Mouse (Mus musculus) layer of hippocampus, postnatal 14 days (tissue): ENCODE data around the gene Fanca. TPM values are rescaled to one million over a fixed set of nuclear protein-coding genes. Genes with fewer than 3 reads are reported as not detected.
"Not testable (repeated sequence)": the region's sequence is repeated elsewhere in the genome, so short reads cannot be mapped to it uniquely, and the experiment has no call there.

Source experiments
- DNase-seq, 2 experiments: peaks; one replicate each; pipeline ENCODE4 v3.0.0; 2021 to 2022; ENCODE audit warnings: low spot score in 2 of 2, mixed read lengths in 1 of 2
- total RNA-seq, 2 experiments: library from RNA; stranded (reverse); gene quantifications; 2 replicates each; pipeline ENCODE4 v1.2.3; 2021

Fanca gene
- total RNA-seq, 2 experiments from 2014 or later = 2.6 to 5.3 TPM

DNA sequence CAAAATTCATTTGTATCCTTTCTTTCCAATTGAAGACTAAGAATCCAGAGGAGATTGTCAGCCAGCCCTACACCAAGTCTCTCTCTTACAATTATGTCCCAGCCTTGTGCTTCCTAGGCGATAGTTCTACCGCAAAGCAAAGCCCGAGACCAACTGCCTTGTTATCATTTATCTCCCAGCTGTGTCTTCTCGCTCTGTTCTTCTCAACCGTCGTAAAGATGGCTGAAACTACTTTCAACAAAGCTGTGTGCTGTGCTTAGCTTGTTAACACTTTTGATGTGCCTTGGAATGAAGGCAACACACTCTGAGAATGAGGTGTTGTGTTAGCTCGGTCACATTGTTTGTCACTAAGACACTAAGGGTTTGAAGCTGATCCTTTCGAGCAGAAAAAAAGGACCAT, 13.4 kb upstream of the Fanca start:
- DNase-seq = no peak

DNA sequence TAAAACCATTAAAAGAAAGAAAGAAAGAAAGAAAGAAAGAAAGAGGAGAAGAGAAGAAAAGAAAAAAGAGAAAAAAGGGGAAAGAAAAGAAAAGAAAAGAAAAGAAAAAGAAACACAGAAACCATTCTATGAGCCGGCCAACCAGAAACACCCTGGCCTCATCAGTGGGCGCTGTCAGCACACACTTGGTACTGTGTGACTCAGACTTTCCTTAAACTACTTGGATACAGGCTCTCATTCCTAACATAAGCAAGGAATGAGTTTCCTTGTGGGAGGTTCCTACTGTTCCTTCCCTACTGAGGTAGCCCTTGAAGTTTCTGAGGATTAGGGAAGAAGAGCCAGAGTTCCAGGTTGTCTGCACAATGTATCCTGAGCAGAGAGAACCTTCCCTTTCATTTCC, 12.9 kb upstream of the Fanca start:
- DNase-seq = no peak

GRCm38 (mm10) chr8:123330701-123331100, 12.3 kb upstream of the Fanca start:
- DNase-seq = no peak

DNA sequence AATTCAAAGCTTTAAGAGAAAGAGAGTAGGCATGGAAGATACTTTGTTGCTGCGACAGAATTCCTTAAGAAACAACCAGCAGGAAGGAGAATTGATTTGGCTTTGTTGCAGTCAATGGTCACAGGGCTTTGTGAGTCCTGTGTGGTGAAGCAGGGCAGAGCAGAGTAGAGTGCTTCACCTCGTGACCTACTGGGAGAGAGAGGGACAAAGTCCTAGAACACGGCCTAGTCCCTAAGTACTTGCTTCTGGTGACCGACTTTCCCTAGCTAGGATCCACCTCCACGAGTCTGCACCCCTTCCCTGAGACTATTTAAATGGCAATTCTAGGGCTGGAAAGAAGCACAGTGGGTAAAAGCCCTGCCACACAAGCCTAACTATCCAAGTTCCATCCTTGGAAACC, 11.6 kb upstream of the Fanca start:
- no peak for DNase-seq

DNA sequence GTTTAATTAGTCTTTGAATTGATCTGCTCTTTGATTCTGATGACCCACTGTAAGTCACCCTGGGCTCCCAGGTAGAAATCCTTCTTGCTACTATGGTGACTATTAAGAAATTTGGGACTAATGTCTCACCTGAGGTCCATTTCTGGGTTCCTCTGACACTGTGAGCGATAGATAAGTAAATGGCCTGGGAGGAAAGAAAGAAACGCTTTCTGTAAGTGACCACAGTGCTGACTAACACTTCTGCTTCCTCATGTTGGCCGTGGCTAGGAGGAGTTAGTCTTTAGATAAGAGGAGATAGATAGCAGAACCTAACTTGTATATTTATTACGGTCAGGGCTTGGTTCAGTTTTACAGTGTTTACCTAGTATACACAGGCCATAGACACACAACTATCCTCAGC, 11.0 kb upstream of the Fanca start:
- DNase-seq = no peak

GRCm38 (mm10) chr8:123328552-123328951, 10.2 kb upstream of the Fanca start:
- no peak for DNase-seq

DNA sequence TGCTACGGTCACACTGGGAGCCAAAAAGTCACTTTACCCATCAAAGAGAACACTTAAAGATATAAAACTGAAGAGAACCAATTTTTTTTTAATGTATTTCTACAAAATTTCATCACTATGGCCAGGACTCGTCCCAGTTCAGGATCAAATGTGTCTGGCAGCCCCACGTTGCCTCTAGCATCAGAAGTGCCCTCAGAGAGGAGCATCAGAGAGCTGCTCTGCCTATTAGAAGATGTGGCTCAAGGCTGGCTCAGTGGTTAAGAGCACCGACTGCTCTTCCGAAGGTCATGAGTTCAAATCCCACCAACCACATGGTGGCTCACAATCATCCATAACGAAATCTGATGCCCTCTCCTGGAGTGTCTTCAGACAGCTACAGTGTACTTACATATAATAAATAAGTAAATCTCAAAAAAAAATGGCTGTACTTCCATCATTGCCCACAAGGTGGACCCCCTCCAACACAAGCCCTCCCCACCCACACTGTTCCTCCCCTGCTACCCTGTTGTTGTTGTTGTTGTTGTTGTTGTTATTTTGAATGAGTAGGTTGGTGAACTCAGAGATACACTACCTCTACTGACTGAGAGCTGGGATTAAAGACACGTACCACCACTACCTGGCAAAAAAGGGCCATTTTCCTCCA, 1.3 kb upstream of the Fanca start:
- peak in 1 of 2 experiments; percentile 62 for DNase-seq

DNA sequence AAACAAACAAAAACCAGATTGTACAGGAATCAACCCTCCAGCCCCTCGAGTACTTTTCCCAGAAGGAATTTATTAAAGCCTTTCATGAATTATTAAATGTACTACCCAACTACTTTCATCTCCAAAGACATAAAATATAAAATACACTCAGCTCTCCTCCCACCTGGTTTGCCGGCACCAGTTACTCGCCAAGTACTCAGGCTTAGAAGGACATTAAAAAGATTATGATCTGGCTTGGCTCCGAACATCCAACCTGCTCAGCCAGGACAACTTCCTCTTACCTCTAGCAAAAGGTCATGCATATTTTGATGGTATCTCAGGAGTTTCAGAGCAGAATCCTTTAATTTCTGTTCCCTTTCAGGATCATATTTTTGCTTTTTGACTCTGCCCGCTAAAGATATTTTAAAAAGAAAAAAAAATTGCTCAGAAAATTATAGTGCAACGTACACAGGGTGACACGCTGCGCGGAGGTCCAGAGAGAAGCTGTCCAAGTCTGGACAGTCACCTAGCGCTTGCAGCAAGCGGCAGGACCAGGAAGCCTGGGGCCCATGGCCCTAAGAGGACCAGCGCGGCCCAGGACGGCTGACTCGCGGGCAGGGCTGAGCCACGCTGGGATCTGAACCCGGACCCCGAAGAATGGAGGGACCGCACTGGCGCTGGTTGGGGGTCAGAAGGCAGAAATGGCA, 452 bp downstream of the Fanca start:
- no peak for DNase-seq

GRCm38 (mm10) chr8:123308738-123309137, 9.6 kb downstream of the Fanca start:
- DNase-seq = no peak

GRCm38 (mm10) chr8:123298301-123298700, 20.1 kb downstream of the Fanca start:
- DNase-seq = no peak

DNA sequence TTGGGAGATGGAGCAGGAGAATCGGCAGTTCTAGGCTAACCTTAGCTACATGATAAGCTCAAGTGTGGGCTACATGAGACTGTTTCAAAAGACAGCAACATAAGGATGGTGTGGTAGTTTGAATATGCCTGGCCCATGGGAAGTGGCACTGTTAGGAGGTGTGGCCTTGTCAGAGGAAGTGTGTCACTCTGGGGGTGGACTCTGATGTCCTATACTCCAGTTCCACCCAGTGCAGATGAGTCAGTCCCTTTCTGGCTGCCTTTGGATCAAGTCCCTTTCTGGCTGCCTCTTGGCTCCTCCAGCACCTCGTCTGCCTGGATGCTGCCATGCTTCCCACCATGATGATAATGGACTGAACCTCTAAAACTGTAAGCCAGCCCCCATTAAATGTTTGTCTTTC, 25.6 kb downstream of the Fanca start:
- DNase-seq = no peak

- no peak for DNase-seq
Observed at GRCm38 (mm10) chr8:123292281-123292680, 26.1 kb downstream of the Fanca start.

GRCm38 (mm10) chr8:123291716-123292115, 26.7 kb downstream of the Fanca start:
- DNase-seq = no peak

DNA sequence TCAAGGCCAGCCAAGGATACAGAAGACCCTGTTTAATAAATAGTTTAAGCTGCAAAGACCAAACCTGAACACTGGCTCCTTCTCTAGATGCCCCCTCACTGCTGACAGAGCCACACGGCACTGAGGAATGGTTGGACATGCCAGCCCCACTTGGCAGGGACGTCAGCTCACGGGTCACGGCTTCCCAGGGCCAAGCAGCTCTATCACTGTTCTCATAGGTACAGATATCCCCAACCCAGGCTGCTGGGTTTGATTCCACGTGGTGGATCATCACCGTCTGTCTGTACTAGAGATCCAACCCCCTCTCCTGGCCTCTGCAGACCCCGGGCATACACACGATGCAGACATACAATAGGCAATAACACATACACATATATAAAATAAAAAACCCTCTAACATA, 27.7 kb downstream of the Fanca start:
- DNase-seq = no peak

- DNase-seq = peak in 1 of 2 experiments; percentile 26
Observed at GRCm38 (mm10) chr8:123290166-123290565, 28.2 kb downstream of the Fanca start.

DNA sequence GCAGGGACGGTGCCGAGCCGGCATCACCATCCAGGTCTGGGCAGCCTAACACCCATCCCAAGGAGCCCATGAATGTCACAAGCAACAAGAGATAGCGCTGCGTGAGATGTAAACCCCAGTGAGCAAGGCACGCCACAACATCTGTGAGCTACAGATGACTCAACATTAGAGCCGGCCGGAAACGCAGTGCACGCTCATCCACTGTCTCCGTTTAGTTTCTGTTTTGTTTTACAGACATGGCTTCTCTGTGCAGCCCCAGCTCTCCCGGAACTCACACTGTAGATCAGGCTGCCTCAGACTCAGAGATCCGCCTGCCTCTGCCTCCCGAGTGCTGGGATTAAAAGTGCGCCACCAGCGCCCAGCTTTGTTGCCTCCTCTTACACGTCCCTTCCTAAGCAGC, 31.0 kb downstream of the Fanca start:
- DNase-seq = no peak

DNA sequence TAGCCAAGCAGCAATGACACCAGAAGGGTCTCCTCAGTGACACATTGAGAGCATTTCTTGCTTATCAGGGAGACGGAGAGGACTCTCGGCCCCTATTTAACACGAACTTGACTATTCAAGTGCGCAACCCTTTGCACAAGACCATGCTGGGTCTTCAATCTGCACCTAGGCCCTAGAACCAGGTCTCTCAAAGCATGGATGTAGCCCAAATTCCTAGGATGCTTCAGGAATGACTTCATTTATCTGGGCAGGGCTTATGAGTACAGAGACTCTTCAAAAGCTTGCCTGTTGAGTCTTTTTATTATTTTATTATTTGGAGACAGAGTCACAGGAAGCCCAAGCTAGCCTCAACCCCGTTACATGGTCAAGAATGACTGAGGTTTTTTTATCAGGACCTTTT, 33.9 kb downstream of the Fanca start:
- no peak for DNase-seq

DNA sequence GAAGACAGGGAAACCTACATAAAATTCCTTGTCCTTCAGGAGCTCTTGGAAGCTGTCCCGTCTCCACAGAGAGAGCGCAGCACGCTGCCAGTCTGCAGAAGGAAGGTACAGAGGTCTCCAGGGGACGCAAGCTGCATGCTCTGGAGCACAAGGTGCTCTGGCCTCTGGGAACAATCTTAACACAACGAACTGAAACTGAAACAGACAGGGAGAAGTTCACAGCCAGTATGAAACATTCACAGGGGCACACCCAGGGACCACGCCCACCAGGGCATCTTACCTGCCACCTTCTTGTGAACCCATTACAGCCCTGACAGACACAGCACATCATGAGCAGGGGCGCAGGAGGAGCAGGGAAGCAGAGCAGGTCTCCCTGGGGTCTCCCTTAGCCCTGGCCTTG, 34.4 kb downstream of the Fanca start:
- no peak for DNase-seq

DNA sequence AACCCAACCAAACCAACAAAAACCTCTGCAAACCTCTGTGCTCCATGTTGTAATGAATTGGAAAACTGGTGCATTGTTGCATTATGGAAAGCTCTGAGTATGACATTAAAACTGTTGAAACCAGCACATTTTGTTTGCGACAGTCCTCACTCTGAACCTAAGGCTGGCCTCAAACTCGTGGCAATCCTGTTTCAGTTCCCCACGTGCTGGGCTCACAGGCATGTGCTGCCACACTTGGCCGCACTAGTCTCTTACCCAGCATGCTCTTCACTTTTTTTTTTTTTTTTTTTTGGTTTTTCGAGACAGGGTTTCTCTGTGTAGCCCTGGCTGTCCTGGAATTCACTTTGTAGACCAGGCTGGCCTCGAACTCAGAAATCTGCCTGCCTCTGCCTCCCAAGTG, 35.4 kb downstream of the Fanca start:
- not testable (repeated sequence) for DNase-seq

- DNase-seq = no peak
Observed at GRCm38 (mm10) chr8:123280302-123281094, 37.9 kb downstream of the Fanca start.

DNA sequence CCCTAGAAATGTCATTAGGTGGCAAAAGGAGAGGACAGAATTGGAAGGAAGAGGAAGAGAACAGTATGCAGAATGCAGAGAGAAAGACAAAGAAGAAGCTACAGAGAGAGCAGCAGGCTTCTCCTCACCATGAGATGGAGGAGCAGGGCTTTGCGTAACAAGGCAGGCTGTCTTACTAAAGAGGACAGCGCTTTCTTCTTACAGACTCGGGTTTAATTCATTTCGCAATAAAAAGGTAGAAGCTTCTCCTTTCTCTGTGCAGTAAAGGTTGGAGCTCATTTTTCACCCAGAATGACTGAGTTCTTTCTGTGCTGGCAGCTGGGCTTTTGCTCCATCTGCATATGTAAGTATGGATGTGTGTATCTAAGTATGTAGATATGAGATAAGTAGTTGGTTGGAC, 38.5 kb downstream of the Fanca start:
- no peak for DNase-seq

- no peak for DNase-seq
Observed at GRCm38 (mm10) chr8:123278445-123278844, 39.9 kb downstream of the Fanca start.
